Comparison of ENCODE assay signal across 33 mouse cellular contexts in genomic region chr7:34848811-34849210, GRCm38 (mm10). TPM values are rescaled to one million over a fixed set of nuclear protein-coding genes. Genes with fewer than 3 reads are reported as not detected.
DNase-seq lines count a peak whose midpoint lies in the region; ATAC-seq and TF ChIP-seq lines count a peak whose summit lies in the region.
"Had no signal": no experiment of that assay in that cellular context is flagged by ENCODE, and none has a peak within 500 bp of the region (broad histone marks: within the 10 kb centered on the region; RNA-seq: fewer than 3 reads in every experiment).

No protein-coding gene starts in this region.

- no peak overlapping the region for H3K4me2 ChIP-seq in hindbrain, postnatal 0 days (ENCODE audit: low read depth, low read length)
- no peak overlapping the region for H3K4me2 ChIP-seq in hindbrain, embryonic 13.5 days
- no peak overlapping the region for H3K4me2 ChIP-seq in midbrain, embryonic 11.5 days
- H3K4me2 ChIP-seq: embryonic facial prominence, embryonic 15.5 days; forebrain, embryonic 15.5 days; heart, embryonic 13.5 days; kidney, embryonic 15.5 days; neural tube, embryonic 13.5 days had no signal

- no peak for DNase-seq in hindbrain, postnatal 0 days (ENCODE audit: low spot score)
- no peak for DNase-seq in midbrain, embryonic 10.5 days (ENCODE audit: low spot score)
- DNase-seq in midbrain, embryonic 11.5 days (ENCODE audit: low spot score, missing footprints), result no peak
- DNase-seq in ES-CJ7 (ENCODE audit: low read depth, low spot score), result peak; percentile 49
- DNase-seq in brain, embryonic 14.5 days (ENCODE audit: low read depth), result no peak
- no peak for DNase-seq in urinary bladder, adult 2 months (ENCODE audit: low spot score)
- no peak for DNase-seq in adrenal gland, postnatal 25 days
- DNase-seq: adrenal gland, adult 8-10 months; B cell, adult 2 months; cerebellum, adult 9-10 months; gastrocnemius, postnatal 10 days; heart, adult 11 months; heart, postnatal 14 days; kidney, postnatal 4 days; liver, postnatal 0 days; lung, postnatal 14 days; midbrain, embryonic 14.5 days; retina, postnatal 1 day; right cerebral cortex, postnatal 25 days; spleen, adult 18-20 months; thymus, adult 18-20 months; thymus, postnatal 36 days had no signal

- WGBS in hindbrain, postnatal 0 days, result 95% methylated on average over 4 of the region's 4 CpGs
- 86% methylated on average over 4 of the region's 4 CpGs for WGBS in hindbrain, embryonic 13.5 days
- WGBS in midbrain, embryonic 10.5 days, result 90% methylated on average over 4 of the region's 4 CpGs
- WGBS in midbrain, embryonic 11.5 days, result 94% methylated on average over 4 of the region's 4 CpGs

- H3K4me3 ChIP-seq in hindbrain, postnatal 0 days (ENCODE audit: low read length), result no peak overlapping the region
- no peak overlapping the region for H3K4me3 ChIP-seq in hindbrain, embryonic 13.5 days
- no peak overlapping the region for H3K4me3 ChIP-seq in midbrain, embryonic 10.5 days
- no peak overlapping the region for H3K4me3 ChIP-seq in midbrain, embryonic 11.5 days (ENCODE audit: low read depth, low read length)
- H3K4me3 ChIP-seq: embryonic facial prominence, embryonic 15.5 days; forebrain, embryonic 15.5 days; heart, embryonic 13.5 days; kidney, embryonic 15.5 days; left cerebral cortex, adult 2 months; neural tube, embryonic 13.5 days had no signal

- H3K9me3 ChIP-seq in hindbrain, postnatal 0 days (ENCODE audit: low read length), result no peaks in the 10 kb centered on the region; the same call in 1 of the 2 replicates
- 0 out of 2 replicates have a peak, but pooled peaks cover 7% of the 10 kb centered on the region for H3K9me3 ChIP-seq in hindbrain, embryonic 13.5 days
- H3K9me3 ChIP-seq in midbrain, embryonic 10.5 days (replicated peaks), result 0 out of 2 replicates have a peak, but pooled peaks cover 10% of the 10 kb centered on the region
- H3K9me3 ChIP-seq in midbrain, embryonic 11.5 days (ENCODE audit: control insufficient read depth, low read length), result peaks cover 3% of the 10 kb centered on the region; the same call in 1 of the 2 replicates
- H3K9me3 ChIP-seq: embryonic facial prominence, embryonic 15.5 days; forebrain, embryonic 15.5 days; heart, embryonic 13.5 days; kidney, embryonic 15.5 days had no signal

- TF ChIP-seq POLR2A in brain, embryonic 14.5 days (IDR thresholded peaks at IDR 0.05; ENCODE audit: borderline replicate concordance, extremely low read depth, insufficient read depth, insufficient read length, poor library complexity, severe bottlenecking), result no peak

- H3K9ac ChIP-seq in hindbrain, postnatal 0 days (replicated peaks; ENCODE audit: low read length), result no peak overlapping the region
- H3K9ac ChIP-seq in hindbrain, embryonic 13.5 days, result no peak overlapping the region
- no peak overlapping the region for H3K9ac ChIP-seq in midbrain, embryonic 11.5 days (ENCODE audit: low read length)
- H3K9ac ChIP-seq: embryonic facial prominence, embryonic 15.5 days; forebrain, embryonic 15.5 days; heart, embryonic 13.5 days; kidney, embryonic 15.5 days; liver, postnatal 0 days; neural tube, embryonic 13.5 days had no signal

- H3K36me3 ChIP-seq in hindbrain, postnatal 0 days (ENCODE audit: insufficient read depth, low read length), result no peaks in the 10 kb centered on the region
- no peaks in the 10 kb centered on the region for H3K36me3 ChIP-seq in hindbrain, embryonic 13.5 days
- no peaks in the 10 kb centered on the region for H3K36me3 ChIP-seq in midbrain, embryonic 10.5 days
- no peaks in the 10 kb centered on the region for H3K36me3 ChIP-seq in midbrain, embryonic 11.5 days (ENCODE audit: control insufficient read depth, insufficient read depth, low read length)
- H3K36me3 ChIP-seq: embryonic facial prominence, embryonic 15.5 days; forebrain, embryonic 15.5 days; heart, embryonic 13.5 days; kidney, embryonic 15.5 days; neural tube, embryonic 13.5 days had no signal

- H3K4me1 ChIP-seq in hindbrain, postnatal 0 days (ENCODE audit: insufficient read depth, low read length), result peaks cover 6% of the 10 kb centered on the region
- peaks cover 12% of the 10 kb centered on the region for H3K4me1 ChIP-seq in hindbrain, embryonic 13.5 days (replicated peaks)
- peaks cover 35% of the 10 kb centered on the region for H3K4me1 ChIP-seq in midbrain, embryonic 10.5 days
- peaks cover 11% of the 10 kb centered on the region for H3K4me1 ChIP-seq in midbrain, embryonic 11.5 days (ENCODE audit: control insufficient read depth, insufficient read depth, low read length)
- H3K4me1 ChIP-seq: embryonic facial prominence, embryonic 15.5 days; heart, embryonic 13.5 days had no signal

- ATAC-seq in hindbrain, postnatal 0 days, result no peak
- ATAC-seq in hindbrain, embryonic 13.5 days (ENCODE audit: low FRiP score), result no peak
- ATAC-seq in midbrain, embryonic 11.5 days (ENCODE audit: low FRiP score), result no peak
- ATAC-seq: activated CD4-positive, CD25-positive, alpha-beta regulatory T cell, adult 4 months; forebrain, embryonic 15.5 days; liver, postnatal 0 days had no signal

- no peaks in the 10 kb centered on the region for H3K27me3 ChIP-seq in hindbrain, postnatal 0 days (ENCODE audit: insufficient read depth, low read length)
- H3K27me3 ChIP-seq in hindbrain, embryonic 13.5 days, result no peaks in the 10 kb centered on the region
- H3K27me3 ChIP-seq in midbrain, embryonic 10.5 days (ENCODE audit: low read depth, poor library complexity, severe bottlenecking), result no peaks in the 10 kb centered on the region
- no peaks in the 10 kb centered on the region for H3K27me3 ChIP-seq in midbrain, embryonic 11.5 days (ENCODE audit: control insufficient read depth, insufficient read depth, low read length)
- H3K27me3 ChIP-seq: CH12.LX; embryonic facial prominence, embryonic 15.5 days; forebrain, embryonic 15.5 days; heart, embryonic 13.5 days; kidney, embryonic 15.5 days; neural tube, embryonic 13.5 days had no signal

- 0 out of 2 replicates have a peak, but pooled peaks have one; percentile 22 for TF ChIP-seq CTCF in hindbrain, postnatal 0 days (IDR thresholded peaks at IDR 0.05; ENCODE audit: low read depth)
- TF ChIP-seq CTCF in brain, embryonic 14.5 days (IDR thresholded peaks at IDR 0.05; ENCODE audit: borderline replicate concordance, extremely low read depth, insufficient read depth, insufficient read length), result 0 out of 2 replicates have a peak, but pooled peaks have one; percentile 3

- no peak overlapping the region for H3K27ac ChIP-seq in hindbrain, postnatal 0 days
- H3K27ac ChIP-seq in hindbrain, embryonic 13.5 days, result no peak overlapping the region
- H3K27ac ChIP-seq in midbrain, embryonic 10.5 days (replicated peaks), result peak overlapping the region; percentile 80; the same call in 1 of the 2 replicates
- no peak overlapping the region for H3K27ac ChIP-seq in midbrain, embryonic 11.5 days (ENCODE audit: low read depth, low read length)
- H3K27ac ChIP-seq: embryonic facial prominence, embryonic 15.5 days; forebrain, embryonic 15.5 days; heart, embryonic 13.5 days; kidney, embryonic 15.5 days; left cerebral cortex, adult 2 months; neural tube, embryonic 13.5 days had no signal

RNA-seq across cellular contexts. Expression of gene Chst8, which starts 36.3 kb away (rescaled TPM):
- 27.8 and 38.6 TPM in 2 replicates for total RNA-seq in hindbrain, postnatal 0 days (2014; rRNA removed)
- polyA plus RNA-seq in hindbrain, postnatal 0 days (2015; fragmentation: Nextera tagmentation; extraction: Ambion mirVana), result 9.8 and 10.0 TPM in 2 replicates
- polyA plus RNA-seq in hindbrain, embryonic 13.5 days (2015; fragmentation: Nextera tagmentation; extraction: Ambion mirVana), result 18.0 and 18.3 TPM in 2 replicates
- polyA plus RNA-seq in midbrain, embryonic 10.5 days (2016; fragmentation: Nextera tagmentation; extraction: Ambion mirVana), result 5.3 and 9.5 TPM in 2 replicates
- 9.6 and 10.1 TPM in 2 replicates for polyA plus RNA-seq in midbrain, embryonic 11.5 days (2014; fragmentation: Nextera tagmentation; extraction: Ambion mirVana)
- polyA plus RNA-seq in brain, embryonic 14.5 days (2012; rRNA removed), result 13.3 and 13.6 TPM in 2 replicates
- 3.1 and 3.5 TPM in 2 replicates for polyA plus RNA-seq in urinary bladder, adult 2 months (2012; rRNA removed)
- total RNA-seq in adrenal gland, postnatal 25 days (2021), result 4.6 and 6.7 TPM in 2 replicates
- total RNA-seq: common myeloid progenitor, adult 5-6 weeks; megakaryocyte progenitor cell, adult 5-6 weeks had no signal
- polyA plus RNA-seq: activated CD4-positive, CD25-positive, alpha-beta regulatory T cell, adult 4 months had no signal
